Mouse (Mus musculus) MEL (cell line): ENCODE results near the gene Utrn.
A peak's percentile ranks its signal among the peaks of the same experiment; 100 is the strongest.

Experiments used
- CHD1 ChIP-seq: IDR thresholded peaks from 2 replicates; pipeline ENCODE4 v1.6.1; 2012; ENCODE audit warnings: low read depth, mild to moderate bottlenecking, inconsistent platforms, low read length, improper control_type of control experiment
- CTCF ChIP-seq, 3 experiments: IDR thresholded peaks in 2 of 3; conservative IDR thresholded peaks in 1 of 3; 2 replicates each; pipeline ENCODE4 v1.5.1; 2011 to 2012; ENCODE audit warnings: low read length in 3 of 3, low read depth in 2 of 3, mild to moderate bottlenecking in 2 of 3, improper control_type of control experiment in 1 of 3, inconsistent platforms in 1 of 3, mixed read lengths in 1 of 3, moderate library complexity in 1 of 3; ENCODE audit not compliant: control insufficient read depth in 1 of 3, insufficient read depth in 1 of 3, poor library complexity in 1 of 3, severe bottlenecking in 1 of 3
- EP300 ChIP-seq, 2 experiments: IDR thresholded peaks; 2 replicates each; pipeline ENCODE4 v1.6.1; 2011; ENCODE audit warnings: improper control_type of control experiment in 2 of 2, low read length in 2 of 2, low read depth in 1 of 2, mild to moderate bottlenecking in 1 of 2
- GABPA ChIP-seq: IDR thresholded peaks from 2 replicates; pipeline ENCODE4 v1.6.1; 2012; ENCODE audit warnings: low read depth, mild to moderate bottlenecking, inconsistent platforms, low read length, improper control_type of control experiment, moderate library complexity
- GATA1 ChIP-seq: IDR thresholded peaks from 2 replicates; pipeline ENCODE4 v1.6.1; 2011; ENCODE audit warnings: low read depth, low read length, improper control_type of control experiment
- JUND ChIP-seq: IDR thresholded peaks from 2 replicates; pipeline ENCODE4 v1.6.1; 2011; ENCODE audit warnings: low read depth, mild to moderate bottlenecking, improper control_type of control experiment, low read length
- MAX ChIP-seq: IDR thresholded peaks from 2 replicates; pipeline ENCODE4 v1.6.1; 2011; ENCODE audit warnings: low read length, improper control_type of control experiment
- POLR2A ChIP-seq, 2 experiments: IDR thresholded peaks; 2 replicates each; pipeline ENCODE4 v1.6.1; 2011 to 2012; ENCODE audit warnings: low read length in 2 of 2, mild to moderate bottlenecking in 2 of 2, control low read depth in 1 of 2, improper control_type of control experiment in 1 of 2, low read depth in 1 of 2, moderate library complexity in 1 of 2; ENCODE audit not compliant: control insufficient read depth in 1 of 2, insufficient read depth in 1 of 2, poor library complexity in 1 of 2
- POLR2AphosphoS2 ChIP-seq: IDR thresholded peaks from 2 replicates; pipeline ENCODE4 v1.6.1; 2011; ENCODE audit warnings: low read length, improper control_type of control experiment
- POLR2AphosphoS5 ChIP-seq: IDR thresholded peaks from 2 replicates; pipeline ENCODE4 v1.6.1; 2012; ENCODE audit warnings: low read depth, borderline replicate concordance, mild to moderate bottlenecking, inconsistent platforms, low read length, moderate library complexity, mixed read lengths
- SIN3A ChIP-seq: IDR thresholded peaks from 2 replicates; pipeline ENCODE4 v1.6.1; 2012; ENCODE audit warnings: low read length, improper control_type of control experiment, inconsistent platforms
- TCF12 ChIP-seq: IDR thresholded peaks from 2 replicates; pipeline ENCODE4 v1.6.1; 2014; ENCODE audit warnings: low read depth, mild to moderate bottlenecking, inconsistent platforms, low read length, improper control_type of control experiment, moderate library complexity
- USF2 ChIP-seq, 2 experiments: IDR thresholded peaks; 2 replicates each; pipeline ENCODE4 v1.6.1; 2011 to 2012; ENCODE audit warnings: improper control_type of control experiment in 2 of 2, low read length in 2 of 2, borderline replicate concordance in 1 of 2, inconsistent platforms in 1 of 2, low read depth in 1 of 2, mild to moderate bottlenecking in 1 of 2; ENCODE audit not compliant: insufficient read depth in 1 of 2
- ZC3H11A ChIP-seq: IDR thresholded peaks from 2 replicates; pipeline ENCODE4 v1.6.1; 2012; ENCODE audit warnings: low read depth, mild to moderate bottlenecking, inconsistent platforms, low read length, improper control_type of control experiment

DNA sequence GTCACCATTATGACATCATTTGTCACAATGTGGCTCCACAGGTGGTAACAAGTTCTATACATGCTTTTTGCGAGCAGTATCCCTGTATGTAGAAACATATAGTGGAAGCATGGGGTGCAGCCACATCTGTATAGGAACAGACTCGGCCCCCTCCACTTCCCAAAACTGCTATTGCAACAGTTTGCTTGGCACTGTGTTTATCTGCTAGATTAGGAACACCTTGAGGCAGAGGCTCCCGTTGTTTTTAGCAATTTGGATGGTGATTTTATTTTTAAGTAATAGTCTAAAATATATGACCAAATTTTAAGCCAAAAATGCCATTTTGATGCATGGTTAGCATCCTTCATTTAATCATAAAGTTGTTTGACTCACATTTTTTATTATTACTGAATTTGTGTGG lies 491.4 kb downstream of the Utrn start:
- peak; percentile 37 to 55; a peak in 3 of 4 replicates for TF ChIP-seq EP300 (IDR thresholded peaks at IDR 0.05; ENCODE audit: low read depth in 1 of 2, low read length in 2 of 2)
- no peak for TF ChIP-seq CTCF (IDR thresholded peaks at IDR 0.05 in 2 of 3, conservative IDR thresholded peaks at IDR 0.05 in 1 of 3; ENCODE audit: control insufficient read depth in 1 of 3, insufficient read depth in 1 of 3, low read depth in 2 of 3, low read length in 3 of 3, poor library complexity in 1 of 3, severe bottlenecking in 1 of 3)
- no peak for TF ChIP-seq JUND
- no peak for TF ChIP-seq MAX
- no peak for TF ChIP-seq POLR2AphosphoS5
- no peak for TF ChIP-seq POLR2A (IDR thresholded peaks at IDR 0.05; ENCODE audit: control insufficient read depth in 1 of 2, insufficient read depth in 1 of 2, low read depth in 1 of 2, low read length in 2 of 2, poor library complexity in 1 of 2)
- TF ChIP-seq TCF12, result peak; percentile 54; the same call in 1 of the 2 replicates
- no peak for TF ChIP-seq POLR2AphosphoS2
- TF ChIP-seq GATA1, result no peak
- TF ChIP-seq GABPA, result no peak
- TF ChIP-seq USF2 (IDR thresholded peaks at IDR 0.05; ENCODE audit: borderline replicate concordance in 1 of 2, insufficient read depth in 1 of 2, low read depth in 1 of 2, low read length in 2 of 2), result no peak
- TF ChIP-seq SIN3A, result no peak
- TF ChIP-seq CHD1, result no peak
- TF ChIP-seq ZC3H11A, result no peak
